Mouse (Mus musculus): ENCODE results near the gene Iqgap2.

DNA sequence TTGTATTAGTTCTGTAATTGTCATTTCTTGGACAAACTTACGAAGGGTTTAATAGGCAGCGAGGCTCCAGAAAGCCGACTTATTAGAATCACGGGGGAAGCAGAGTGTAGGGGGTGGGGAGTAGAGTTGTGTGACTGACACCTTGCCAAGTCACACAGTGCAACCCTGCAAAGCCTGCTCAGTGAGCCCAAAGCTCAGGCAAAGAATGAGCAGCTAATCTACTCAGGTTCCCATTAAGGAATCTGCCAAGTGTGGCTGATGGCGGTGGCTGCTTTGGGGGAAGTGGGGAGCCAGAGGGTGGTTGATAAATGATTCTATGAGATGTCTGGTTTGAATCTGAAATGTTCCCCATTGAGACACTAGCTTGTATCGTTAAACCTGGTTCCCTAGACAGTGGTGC lies 11.1 kb downstream of the Iqgap2 start:
- TF ChIP-seq EP300 (IDR thresholded peaks at IDR 0.05; ENCODE audit: low read depth in 1 of 2, low read length in 2 of 2) (no peak), CTCF (IDR thresholded peaks at IDR 0.05 in 2 of 3, conservative IDR thresholded peaks at IDR 0.05 in 1 of 3; ENCODE audit: control insufficient read depth in 1 of 3, insufficient read depth in 1 of 3, low read depth in 2 of 3, low read length in 3 of 3, poor library complexity in 1 of 3, severe bottlenecking in 1 of 3) (no peak), HCFC1 (IDR thresholded peaks at IDR 0.05; ENCODE audit: low read depth, low read length) (no peak), MXI1 (IDR thresholded peaks at IDR 0.05; ENCODE audit: low read depth, low read length) (no peak), E2F4 (IDR thresholded peaks at IDR 0.05; ENCODE audit: borderline replicate concordance, low read depth, low read length) (no peak), RCOR1 (IDR thresholded peaks at IDR 0.05; ENCODE audit: low read depth, low read length) (no peak), POLR2A (IDR thresholded peaks at IDR 0.05; ENCODE audit: control insufficient read depth in 1 of 2, insufficient read depth in 1 of 2, low read depth in 1 of 2, low read length in 2 of 2, poor library complexity in 1 of 2) (no peak), GATA1 (IDR thresholded peaks at IDR 0.05; ENCODE audit: low read depth, low read length) (no peak), TBP (IDR thresholded peaks at IDR 0.05; ENCODE audit: low read depth, low read length) (no peak), UBTF (IDR thresholded peaks at IDR 0.05; ENCODE audit: borderline replicate concordance, insufficient read depth, low read depth, low read length) (no peak)
